Mouse (Mus musculus) neural tube, embryonic 14.5 days (tissue): Measurements from ENCODE around the gene Gpc5. TPM values are rescaled to one million over a fixed set of nuclear protein-coding genes. Genes with fewer than 3 reads are reported as not detected.

Experiments
- ATAC-seq: fragments of 200-750 bp; cut with Nextera tagmentation; 2 replicates; pipeline ENCODE4 v1.8.0; 2017; ENCODE audit warnings: low read depth, mild to moderate bottlenecking, moderate TSS enrichment, moderate library complexity
- H3K27ac ChIP-seq: fragments of 300-500 bp; sonication (generic); 2 replicates; pipeline ENCODE4 v1.5.1; 2014; ENCODE audit warnings: low read depth, mild to moderate bottlenecking, control low read depth, low read length, moderate library complexity, mixed read lengths
- H3K27me3 ChIP-seq: fragments of 300-500 bp; sonication (generic); 2 replicates; pipeline ENCODE4 v1.6.1; 2014; ENCODE audit warnings: low read length; ENCODE audit not compliant: control insufficient read depth, insufficient read depth
- H3K36me3 ChIP-seq: fragments of 300-500 bp; sonication (generic); 2 replicates; pipeline ENCODE4 v1.6.1; 2014; ENCODE audit warnings: low read length, mixed read lengths; ENCODE audit not compliant: control insufficient read depth, insufficient read depth
- H3K4me1 ChIP-seq: fragments of 300-500 bp; sonication (generic); 2 replicates; pipeline ENCODE4 v1.6.1; 2014; ENCODE audit warnings: low read length; ENCODE audit not compliant: control insufficient read depth, insufficient read depth
- H3K4me2 ChIP-seq: fragments of 300-500 bp; sonication (generic); 2 replicates; pipeline ENCODE4 v1.6.1; 2014; ENCODE audit warnings: mild to moderate bottlenecking, low read depth, low read length, control low read depth
- H3K4me3 ChIP-seq: fragments of 300-500 bp; sonication (generic); 2 replicates; pipeline ENCODE4 v1.5.1; 2014; ENCODE audit warnings: low read depth, low read length, control low read depth, mixed read lengths
- H3K9ac ChIP-seq: fragments of 300-500 bp; sonication (generic); replicated peaks from 2 replicates; pipeline ENCODE4 v1.6.1; 2014; ENCODE audit warnings: low read depth, mild to moderate bottlenecking, control low read depth, low read length, mixed read lengths
- H3K9me3 ChIP-seq: fragments of 300-500 bp; sonication (generic); 2 replicates; pipeline ENCODE4 v1.6.1; 2016; ENCODE audit warnings: low read length; ENCODE audit not compliant: control insufficient read depth
- WGBS: fragments of 180-500 bp; shearing (Covaris S2); extraction: QIAGEN DNeasy Blood & Tissue Kit; methylation state at CpG from one replicate; pipeline ENCODE4 v1.1.7; 2014; 5-methylcytosine and 5-hydroxymethylcytosine counted together
- polyA plus RNA-seq: library from polyadenylated mRNA; unstranded; fragments of >200 nt; fragmentation: Nextera tagmentation; extraction: Ambion mirVana; gene quantifications from 2 replicates; pipeline ENCODE4 v1.2.1, GENCODE M21; 2014

Gpc5 gene
- polyA plus RNA-seq, 1 experiment from 2014 or later, result 28.6 TPM

- no peaks in the 10 kb centered on the region for H3K4me1 ChIP-seq
- H3K9ac ChIP-seq, result no peak overlapping the region
- H3K4me3 ChIP-seq, result no peak overlapping the region
- H3K4me2 ChIP-seq, result no peak overlapping the region
- no peak overlapping the region for H3K27ac ChIP-seq
- no peaks in the 10 kb centered on the region for H3K9me3 ChIP-seq
- no peaks in the 10 kb centered on the region for H3K27me3 ChIP-seq
- 49% methylated on average over 6 of the region's 6 CpGs for WGBS
- ATAC-seq, result no peak
- H3K36me3 ChIP-seq, result no peaks in the 10 kb centered on the region
Observed at GRCm38 (mm10) chr14:115411513-115412174, 319.6 kb downstream of the Gpc5 start.

GRCm38 (mm10) chr14:115412821-115413220, 320.8 kb downstream of the Gpc5 start:
- Histone ChIP-seq H3K27me3 (no peaks in the 10 kb centered on the region), H3K9ac (no peak overlapping the region), H3K36me3 (no peaks in the 10 kb centered on the region), H3K4me3 (no peak overlapping the region), H3K4me2 (no peak overlapping the region), H3K27ac (no peak overlapping the region), H3K9me3 (no peaks in the 10 kb centered on the region), H3K4me1 (no peaks in the 10 kb centered on the region)
- no peak for ATAC-seq
- 79% methylated on average over 3 of the region's 3 CpGs for WGBS

GRCm38 (mm10) chr14:115413429-115413828, 321.4 kb downstream of the Gpc5 start:
- ATAC-seq, result no peak
- no peak overlapping the region for H3K4me2 ChIP-seq
- H3K36me3 ChIP-seq, result no peaks in the 10 kb centered on the region
- no peak overlapping the region for H3K4me3 ChIP-seq
- no peaks in the 10 kb centered on the region for H3K4me1 ChIP-seq
- H3K27ac ChIP-seq, result no peak overlapping the region
- no peaks in the 10 kb centered on the region for H3K9me3 ChIP-seq
- H3K9ac ChIP-seq, result no peak overlapping the region
- H3K27me3 ChIP-seq, result no peaks in the 10 kb centered on the region
- 57% methylated on average over 1 of the region's 1 CpGs for WGBS

- Histone ChIP-seq H3K4me1 (no peaks in the 10 kb centered on the region), H3K4me3 (no peak overlapping the region), H3K36me3 (no peaks in the 10 kb centered on the region), H3K27me3 (no peaks in the 10 kb centered on the region), H3K9me3 (no peaks in the 10 kb centered on the region), H3K27ac (no peak overlapping the region), H3K9ac (no peak overlapping the region), H3K4me2 (no peak overlapping the region)
- WGBS, result 41% methylated on average over 5 of the region's 5 CpGs
- ATAC-seq, result no peak
Observed at GRCm38 (mm10) chr14:115414545-115414944, 322.5 kb downstream of the Gpc5 start.

- no peaks in the 10 kb centered on the region for H3K4me1 ChIP-seq
- WGBS, result 34% methylated on average over 3 of the region's 3 CpGs
Observed at GRCm38 (mm10) chr14:115431967-115432366, 340.0 kb downstream of the Gpc5 start.

GRCm38 (mm10) chr14:115432368-115432767, 340.4 kb downstream of the Gpc5 start:
- ATAC-seq, result peak; percentile 61; the same call in 1 of the 2 replicates
- H3K4me2 ChIP-seq, result no peak overlapping the region
- H3K4me1 ChIP-seq, result no peaks in the 10 kb centered on the region
- H3K4me3 ChIP-seq, result no peak overlapping the region
- H3K27ac ChIP-seq, result no peak overlapping the region
- H3K9me3 ChIP-seq, result no peaks in the 10 kb centered on the region
- H3K27me3 ChIP-seq, result no peaks in the 10 kb centered on the region
- WGBS, result 45% methylated on average over 3 of the region's 3 CpGs
- H3K36me3 ChIP-seq, result no peaks in the 10 kb centered on the region
- H3K9ac ChIP-seq, result no peak overlapping the region

More at GRCm38 (mm10) chr14:115431967-115432366, 340.0 kb downstream of the Gpc5 start:
- Histone ChIP-seq H3K9ac (no peak overlapping the region), H3K36me3 (no peaks in the 10 kb centered on the region), H3K27ac (no peak overlapping the region), H3K27me3 (no peaks in the 10 kb centered on the region), H3K4me3 (no peak overlapping the region), H3K4me2 (no peak overlapping the region), H3K9me3 (no peaks in the 10 kb centered on the region)
- ATAC-seq, result peak; percentile 65; the same call in 1 of the 2 replicates

GRCm38 (mm10) chr14:115436617-115437016, 344.6 kb downstream of the Gpc5 start:
- ATAC-seq, result no peak

GRCm38 (mm10) chr14:115444789-115445770, 353.1 kb downstream of the Gpc5 start:
- no peak overlapping the region for H3K4me2 ChIP-seq
- H3K9ac ChIP-seq, result no peak overlapping the region
- no peak overlapping the region for H3K27ac ChIP-seq
- H3K27me3 ChIP-seq, result no peaks in the 10 kb centered on the region
- H3K9me3 ChIP-seq, result no peaks in the 10 kb centered on the region
- no peaks in the 10 kb centered on the region for H3K36me3 ChIP-seq
- WGBS, result 75% methylated on average over 10 of the region's 10 CpGs
- no peaks in the 10 kb centered on the region for H3K4me1 ChIP-seq
- no peak overlapping the region for H3K4me3 ChIP-seq
- ATAC-seq, result peak; percentile 24; the same call in 1 of the 2 replicates

More at GRCm38 (mm10) chr14:115436617-115437016, 344.6 kb downstream of the Gpc5 start:
- H3K9me3 ChIP-seq, result no peaks in the 10 kb centered on the region
- no peaks in the 10 kb centered on the region for H3K27me3 ChIP-seq
- no peak overlapping the region for H3K9ac ChIP-seq
- no peak overlapping the region for H3K27ac ChIP-seq
- no peak overlapping the region for H3K4me3 ChIP-seq
- no peaks in the 10 kb centered on the region for H3K36me3 ChIP-seq
- H3K4me2 ChIP-seq, result no peak overlapping the region
- H3K4me1 ChIP-seq, result no peaks in the 10 kb centered on the region
- WGBS, result 75% methylated on average over 2 of the region's 2 CpGs

GRCm38 (mm10) chr14:115450938-115451337, 358.9 kb downstream of the Gpc5 start:
- Histone ChIP-seq H3K4me3 (no peak overlapping the region), H3K27ac (no peak overlapping the region), H3K9ac (no peak overlapping the region), H3K9me3 (no peaks in the 10 kb centered on the region), H3K36me3 (no peaks in the 10 kb centered on the region), H3K27me3 (no peaks in the 10 kb centered on the region), H3K4me1 (no peaks in the 10 kb centered on the region), H3K4me2 (no peak overlapping the region)
- WGBS, result 76% methylated on average over 2 of the region's 2 CpGs
- ATAC-seq, result peak; percentile 65; the same call in 1 of the 2 replicates
